Mouse (Mus musculus): ENCODE measurements at regions not wholly inside any gene's neighbourhood (a gene's known extent, or its start where the extent isn't known, plus 50 kb on each side); places are given as distances from the start of the nearest gene placed in this dataset.

DNA sequence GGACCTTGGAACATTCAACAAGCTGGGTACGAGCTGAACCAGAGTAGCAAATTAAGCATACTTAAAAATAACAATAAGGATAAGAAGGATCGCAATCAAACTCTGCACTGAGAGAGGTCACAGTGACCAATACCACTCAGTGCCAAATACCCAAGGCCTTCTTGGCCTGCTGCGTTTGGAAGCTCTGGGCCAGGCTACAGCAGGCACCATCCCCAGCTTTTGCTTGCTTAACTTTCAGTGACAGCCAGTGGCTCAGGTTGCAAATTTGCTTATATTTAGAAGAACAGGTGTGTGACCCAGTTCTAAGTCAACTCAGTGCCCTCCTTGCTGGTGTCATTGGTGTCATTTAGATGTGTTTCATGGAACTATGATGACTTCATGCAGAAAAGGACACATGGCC lies 335.7 kb upstream of the Gm9747 start:
- no peak overlapping the region for H3K27ac ChIP-seq (ENCODE audit: low read depth, low read length)
- H3K9ac ChIP-seq (ENCODE audit: low read length) = no peak overlapping the region
- H3K4me1 ChIP-seq (ENCODE audit: control insufficient read depth, insufficient read depth, low read length) = no peaks in the 10 kb centered on the region
- H3K4me3 ChIP-seq (ENCODE audit: low read depth, low read length) = no peak overlapping the region
- H3K27me3 ChIP-seq (ENCODE audit: control insufficient read depth, insufficient read depth, low read length) = no peaks in the 10 kb centered on the region
- WGBS = 86% methylated on average over 3 of the region's 3 CpGs
- H3K36me3 ChIP-seq (ENCODE audit: control insufficient read depth, insufficient read depth, low read length) = no peaks in the 10 kb centered on the region
- ATAC-seq (ENCODE audit: insufficient read depth, low FRiP score, low TSS enrichment) = no peak
- H3K9me3 ChIP-seq (ENCODE audit: control insufficient read depth, low read length) = no peaks in the 10 kb centered on the region
- DNase-seq (ENCODE audit: low spot score) = no peak
- no peak overlapping the region for H3K4me2 ChIP-seq (ENCODE audit: low read depth)

DNA sequence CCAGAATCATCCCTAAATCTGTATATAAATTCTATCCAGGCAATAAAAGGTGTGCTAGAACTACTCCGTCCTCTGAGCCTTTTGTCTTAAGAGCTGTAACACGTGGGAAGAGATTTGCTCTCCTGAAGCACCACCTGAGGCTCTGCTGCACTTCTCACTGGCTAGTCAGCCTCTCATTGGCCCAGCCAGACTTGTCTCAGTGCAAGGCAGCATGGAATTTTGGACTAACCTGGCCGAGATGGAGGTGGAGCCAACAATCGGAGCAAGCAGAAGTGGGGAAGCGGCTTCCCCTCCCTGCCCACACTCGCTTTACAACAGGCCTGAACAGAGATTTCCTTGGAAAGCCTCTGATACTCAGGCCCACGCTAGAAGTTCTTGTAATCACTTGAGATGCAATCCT lies 332.1 kb upstream of the Gm9747 start:
- Histone ChIP-seq H3K4me3 (ENCODE audit: low read depth, low read length) (no peak overlapping the region), H3K27ac (ENCODE audit: low read depth, low read length) (no peak overlapping the region), H3K4me2 (ENCODE audit: low read depth) (no peak overlapping the region), H3K9me3 (ENCODE audit: control insufficient read depth, low read length) (no peaks in the 10 kb centered on the region), H3K4me1 (ENCODE audit: control insufficient read depth, insufficient read depth, low read length) (no peaks in the 10 kb centered on the region), H3K9ac (ENCODE audit: low read length) (no peak overlapping the region), H3K36me3 (ENCODE audit: control insufficient read depth, insufficient read depth, low read length) (no peaks in the 10 kb centered on the region), H3K27me3 (ENCODE audit: control insufficient read depth, insufficient read depth, low read length) (no peaks in the 10 kb centered on the region)
- DNase-seq (ENCODE audit: low spot score) (no peak), ATAC-seq (ENCODE audit: insufficient read depth, low FRiP score, low TSS enrichment) (no peak)
- WGBS = 72% methylated on average over 7 of the region's 7 CpGs

GRCm38 (mm10) chr1:81904056-81904455 lies 328.9 kb upstream of the Gm9747 start:
- H3K36me3 ChIP-seq (ENCODE audit: control insufficient read depth, insufficient read depth, low read length) = no peaks in the 10 kb centered on the region
- no peak overlapping the region for H3K27ac ChIP-seq (ENCODE audit: low read depth, low read length)
- ATAC-seq (ENCODE audit: insufficient read depth, low FRiP score, low TSS enrichment) (no peak), DNase-seq (ENCODE audit: low spot score) (no peak)
- no peak overlapping the region for H3K9ac ChIP-seq (ENCODE audit: low read length)
- H3K9me3 ChIP-seq (ENCODE audit: control insufficient read depth, low read length) = no peaks in the 10 kb centered on the region
- H3K4me2 ChIP-seq (ENCODE audit: low read depth) = no peak overlapping the region
- no peaks in the 10 kb centered on the region for H3K4me1 ChIP-seq (ENCODE audit: control insufficient read depth, insufficient read depth, low read length)
- no peak overlapping the region for H3K4me3 ChIP-seq (ENCODE audit: low read depth, low read length)
- 32% methylated on average over 3 of the region's 3 CpGs for WGBS
- H3K27me3 ChIP-seq (ENCODE audit: control insufficient read depth, insufficient read depth, low read length) = no peaks in the 10 kb centered on the region

DNA sequence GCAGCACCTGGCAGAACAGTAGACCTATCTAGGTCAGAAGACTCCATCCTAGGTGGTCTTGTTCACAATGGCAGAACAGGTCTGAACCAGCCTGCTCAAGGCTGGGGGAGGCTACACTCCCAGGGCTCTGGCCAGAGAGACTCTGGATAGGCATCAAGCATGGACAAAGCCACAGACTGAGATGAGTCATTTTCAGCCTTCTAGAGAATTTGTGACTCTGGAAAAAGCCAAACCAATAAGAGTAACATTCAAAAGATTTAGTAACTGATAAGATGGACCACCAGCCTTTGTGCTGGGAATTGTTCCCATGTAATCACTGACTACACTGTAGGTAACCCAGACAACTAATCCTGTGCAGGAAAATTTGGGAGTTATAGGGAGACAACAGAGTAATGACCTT lies 320.3 kb upstream of the Gm9747 start:
- Histone ChIP-seq H3K4me2 (ENCODE audit: low read depth) (no peak overlapping the region), H3K4me3 (ENCODE audit: low read depth, low read length) (no peak overlapping the region), H3K4me1 (ENCODE audit: control insufficient read depth, insufficient read depth, low read length) (no peaks in the 10 kb centered on the region), H3K27ac (ENCODE audit: low read depth, low read length) (no peak overlapping the region), H3K9ac (ENCODE audit: low read length) (no peak overlapping the region), H3K36me3 (ENCODE audit: control insufficient read depth, insufficient read depth, low read length) (no peaks in the 10 kb centered on the region), H3K9me3 (ENCODE audit: control insufficient read depth, low read length) (no peaks in the 10 kb centered on the region), H3K27me3 (ENCODE audit: control insufficient read depth, insufficient read depth, low read length) (no peaks in the 10 kb centered on the region)
- no peak for DNase-seq (ENCODE audit: low spot score)
- ATAC-seq (ENCODE audit: insufficient read depth, low FRiP score, low TSS enrichment) = no peak

GRCm38 (mm10) chr1:81913561-81913964 lies 319.3 kb upstream of the Gm9747 start:
- no peaks in the 10 kb centered on the region for H3K27me3 ChIP-seq (ENCODE audit: control insufficient read depth, insufficient read depth, low read length)
- no peaks in the 10 kb centered on the region for H3K4me1 ChIP-seq (ENCODE audit: control insufficient read depth, insufficient read depth, low read length)
- whole genome bisulfite sequencing = 91% methylated on average over 4 of the region's 4 CpGs
- no peaks in the 10 kb centered on the region for H3K36me3 ChIP-seq (ENCODE audit: control insufficient read depth, insufficient read depth, low read length)
- no peak overlapping the region for H3K9ac ChIP-seq (ENCODE audit: low read length)
- no peaks in the 10 kb centered on the region for H3K9me3 ChIP-seq (ENCODE audit: control insufficient read depth, low read length)
- no peak for ATAC-seq (ENCODE audit: insufficient read depth, low FRiP score, low TSS enrichment)
- H3K4me2 ChIP-seq (ENCODE audit: low read depth) = no peak overlapping the region
- H3K4me3 ChIP-seq (ENCODE audit: low read depth, low read length) = no peak overlapping the region
- no peak overlapping the region for H3K27ac ChIP-seq (ENCODE audit: low read depth, low read length)
- DNase-seq (ENCODE audit: low spot score) = no peak

GRCm38 (mm10) chr1:81916840-81917239 lies 316.1 kb upstream of the Gm9747 start:
- Histone ChIP-seq H3K4me3 (ENCODE audit: low read depth, low read length) (no peak overlapping the region), H3K9ac (ENCODE audit: low read length) (no peak overlapping the region), H3K4me2 (ENCODE audit: low read depth) (no peak overlapping the region), H3K27me3 (ENCODE audit: control insufficient read depth, insufficient read depth, low read length) (no peaks in the 10 kb centered on the region), H3K27ac (ENCODE audit: low read depth, low read length) (no peak overlapping the region), H3K36me3 (ENCODE audit: control insufficient read depth, insufficient read depth, low read length) (no peaks in the 10 kb centered on the region), H3K9me3 (ENCODE audit: control insufficient read depth, low read length) (no peaks in the 10 kb centered on the region), H3K4me1 (ENCODE audit: control insufficient read depth, insufficient read depth, low read length) (no peaks in the 10 kb centered on the region)
- 57% methylated on average over 2 of the region's 2 CpGs for WGBS
- ATAC-seq (ENCODE audit: insufficient read depth, low FRiP score, low TSS enrichment) = no peak
- no peak for DNase-seq (ENCODE audit: low spot score)

GRCm38 (mm10) chr1:81927721-81928120 lies 305.2 kb upstream of the Gm9747 start:
- Histone ChIP-seq H3K4me2 (ENCODE audit: low read depth) (no peak overlapping the region), H3K9me3 (ENCODE audit: control insufficient read depth, low read length) (no peaks in the 10 kb centered on the region), H3K9ac (ENCODE audit: low read length) (no peak overlapping the region), H3K4me1 (ENCODE audit: control insufficient read depth, insufficient read depth, low read length) (no peaks in the 10 kb centered on the region), H3K36me3 (ENCODE audit: control insufficient read depth, insufficient read depth, low read length) (no peaks in the 10 kb centered on the region), H3K27ac (ENCODE audit: low read depth, low read length) (no peak overlapping the region), H3K27me3 (ENCODE audit: control insufficient read depth, insufficient read depth, low read length) (no peaks in the 10 kb centered on the region), H3K4me3 (ENCODE audit: low read depth, low read length) (no peak overlapping the region)
- ATAC-seq (ENCODE audit: insufficient read depth, low FRiP score, low TSS enrichment) = no peak
- WGBS = 87% methylated on average over 5 of the region's 5 CpGs
- no peak for DNase-seq (ENCODE audit: low spot score)

DNA sequence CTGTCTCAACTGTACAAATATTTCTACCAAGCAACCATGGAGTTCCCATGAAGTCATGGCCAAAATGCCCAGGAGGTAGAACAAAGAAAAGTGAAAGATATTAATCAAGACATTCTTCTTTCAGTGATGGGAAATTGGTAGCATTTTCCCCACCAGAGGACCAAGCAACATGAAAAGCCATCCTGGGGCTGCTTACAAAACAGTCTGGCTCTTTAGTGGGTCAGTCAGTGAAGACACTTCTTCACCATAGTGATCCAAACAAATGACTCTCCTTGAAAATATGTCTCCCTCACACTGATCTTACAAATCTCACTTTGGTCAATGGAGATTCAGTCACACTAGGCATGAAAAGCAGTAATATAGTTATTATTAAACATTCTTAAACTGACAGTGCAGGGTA lies 299.8 kb upstream of the Gm9747 start:
- no peak overlapping the region for H3K4me2 ChIP-seq (ENCODE audit: low read depth)
- H3K27ac ChIP-seq (ENCODE audit: low read depth, low read length) = no peak overlapping the region
- DNase-seq (ENCODE audit: low spot score) (peak; percentile 12), ATAC-seq (ENCODE audit: insufficient read depth, low FRiP score, low TSS enrichment) (no peak)
- no peaks in the 10 kb centered on the region for H3K36me3 ChIP-seq (ENCODE audit: control insufficient read depth, insufficient read depth, low read length)
- no peaks in the 10 kb centered on the region for H3K4me1 ChIP-seq (ENCODE audit: control insufficient read depth, insufficient read depth, low read length)
- H3K27me3 ChIP-seq (ENCODE audit: control insufficient read depth, insufficient read depth, low read length) = no peaks in the 10 kb centered on the region
- H3K9ac ChIP-seq (ENCODE audit: low read length) = no peak overlapping the region
- H3K9me3 ChIP-seq (ENCODE audit: control insufficient read depth, low read length) = no peaks in the 10 kb centered on the region
- no peak overlapping the region for H3K4me3 ChIP-seq (ENCODE audit: low read depth, low read length)

DNA sequence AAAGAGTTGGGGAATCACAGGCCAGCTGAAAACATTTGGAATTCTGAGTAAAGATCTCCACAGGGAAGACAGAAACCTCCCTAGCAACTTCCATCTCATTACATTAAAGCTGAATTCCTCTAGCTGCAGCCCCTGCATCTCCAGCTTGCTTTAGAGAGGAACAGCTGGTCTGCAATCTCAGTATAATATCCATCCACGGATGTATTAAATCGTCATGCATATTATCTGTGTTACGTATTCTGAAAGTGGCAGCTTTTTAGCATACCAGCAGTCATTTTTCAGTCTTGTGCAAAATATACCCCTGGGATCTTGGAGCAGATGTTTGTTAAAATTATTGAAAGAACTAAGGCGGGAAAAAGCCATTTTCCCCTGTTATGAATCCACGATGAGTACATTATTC lies 287.7 kb upstream of the Gm9747 start:
- Histone ChIP-seq H3K27me3 (ENCODE audit: control insufficient read depth, insufficient read depth, low read length) (no peaks in the 10 kb centered on the region), H3K36me3 (ENCODE audit: control insufficient read depth, insufficient read depth, low read length) (no peaks in the 10 kb centered on the region), H3K9me3 (ENCODE audit: control insufficient read depth, low read length) (no peaks in the 10 kb centered on the region), H3K4me2 (ENCODE audit: low read depth) (no peak overlapping the region), H3K27ac (ENCODE audit: low read depth, low read length) (no peak overlapping the region), H3K4me1 (ENCODE audit: control insufficient read depth, insufficient read depth, low read length) (no peaks in the 10 kb centered on the region), H3K9ac (ENCODE audit: low read length) (no peak overlapping the region), H3K4me3 (ENCODE audit: low read depth, low read length) (no peak overlapping the region)
- no peak for ATAC-seq (ENCODE audit: insufficient read depth, low FRiP score, low TSS enrichment)
- WGBS = 72% methylated on average over 5 of the region's 5 CpGs
- DNase-seq (ENCODE audit: low spot score) = no peak

Measured in neural tube, embryonic 11.5 days (tissue).